Mouse (Mus musculus) intestine, embryonic 14.5 days (tissue): ENCODE results near the gene Abhd5. TPM values are rescaled to one million over a fixed set of nuclear protein-coding genes. Genes with fewer than 3 reads are reported as not detected.

ENCODE experiments used
- ATAC-seq: fragments of 200-750 bp; cut with Nextera tagmentation; replicated peaks from 2 replicates; pipeline ENCODE4 v1.8.0; 2017; ENCODE audit warnings: low read depth, moderate number of reproducible peaks, moderate TSS enrichment, moderate library complexity; ENCODE audit not compliant: low FRiP score, low TSS enrichment
- DNase-seq: peaks from one replicate; pipeline ENCODE4 v3.0.0-alpha.2; 2018; ENCODE audit warnings: low spot score
- H3K27ac ChIP-seq: fragments of 300-500 bp; sonication (generic); 2 replicates; pipeline ENCODE4 v1.5.1; 2014; ENCODE audit warnings: low read depth, mild to moderate bottlenecking, control low read depth
- H3K27me3 ChIP-seq: fragments of 300-500 bp; sonication (generic); replicated peaks from 2 replicates; pipeline ENCODE4 v1.6.1; 2014; ENCODE audit warnings: low read length, control low read depth; ENCODE audit not compliant: control insufficient read depth, insufficient read depth
- H3K36me3 ChIP-seq: fragments of 300-500 bp; sonication (generic); 2 replicates; pipeline ENCODE4 v1.6.1; 2014; ENCODE audit warnings: low read length, control low read depth; ENCODE audit not compliant: control insufficient read depth, insufficient read depth
- H3K4me1 ChIP-seq: fragments of 300-500 bp; sonication (generic); replicated peaks from 2 replicates; pipeline ENCODE4 v1.6.1; 2014; ENCODE audit warnings: low read length, control low read depth, mixed read lengths; ENCODE audit not compliant: control insufficient read depth, insufficient read depth
- H3K4me2 ChIP-seq: fragments of 300-500 bp; sonication (generic); 2 replicates; pipeline ENCODE4 v1.6.1; 2014; ENCODE audit warnings: low read length
- H3K4me3 ChIP-seq: fragments of 300-500 bp; sonication (generic); 2 replicates; pipeline ENCODE4 v1.5.1; 2014; ENCODE audit warnings: low read depth, low read length, control low read depth, mixed read lengths
- H3K9ac ChIP-seq: fragments of 300-500 bp; sonication (generic); 2 replicates; pipeline ENCODE4 v1.6.1; 2014; ENCODE audit warnings: mild to moderate bottlenecking, low read length
- H3K9me3 ChIP-seq: fragments of 300-500 bp; sonication (generic); 2 replicates; pipeline ENCODE4 v1.6.1; 2016; ENCODE audit warnings: low read length, control low read depth; ENCODE audit not compliant: control insufficient read depth
- WGBS: fragments of 180-500 bp; shearing (Covaris S2); extraction: QIAGEN DNeasy Blood & Tissue Kit; methylation state at CpG from one replicate; pipeline ENCODE4 v1.1.7; 2014; 5-methylcytosine and 5-hydroxymethylcytosine counted together
- polyA plus RNA-seq: library from polyadenylated mRNA; unstranded; fragments of >200 nt; fragmentation: Nextera tagmentation; extraction: Ambion mirVana; gene quantifications from 2 replicates; pipeline ENCODE4 v1.2.1, GENCODE M21; 2014

Gene Abhd5
- polyA plus RNA-seq, 1 experiment from 2014 or later = 20.7 TPM

DNA sequence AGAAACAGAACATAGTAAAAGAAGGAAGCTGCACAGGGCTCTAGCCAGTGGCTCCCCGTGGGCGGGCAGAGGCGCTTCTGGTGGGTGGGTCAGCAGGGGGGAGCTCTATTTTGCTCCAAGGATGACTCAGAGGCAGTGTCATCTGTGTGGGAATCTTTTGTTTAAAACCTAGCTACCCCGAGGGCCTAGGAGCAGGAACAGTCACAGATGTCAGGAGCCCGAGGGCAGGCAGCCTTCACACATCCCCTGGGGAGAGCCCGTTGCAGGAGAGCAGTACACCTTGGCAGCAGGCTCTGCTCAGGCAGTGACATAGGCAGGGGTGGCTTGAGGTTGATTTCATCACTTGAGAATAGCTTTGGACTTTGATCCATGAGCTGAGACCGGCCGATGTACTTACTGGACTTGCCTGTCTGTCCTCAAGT, 13.9 kb upstream of the Abhd5 start:
- Histone ChIP-seq H3K4me2 (no peak overlapping the region), H3K36me3 (no peaks in the 10 kb centered on the region), H3K27me3 (no peaks in the 10 kb centered on the region), H3K4me1 (no peaks in the 10 kb centered on the region), H3K9me3 (no peaks in the 10 kb centered on the region), H3K9ac (no peak overlapping the region), H3K27ac (no peak overlapping the region), H3K4me3 (no peak overlapping the region)
- DNase-seq (peak; percentile 52), ATAC-seq (no peak)
- WGBS = 24% methylated on average over 8 of the region's 8 CpGs

DNA sequence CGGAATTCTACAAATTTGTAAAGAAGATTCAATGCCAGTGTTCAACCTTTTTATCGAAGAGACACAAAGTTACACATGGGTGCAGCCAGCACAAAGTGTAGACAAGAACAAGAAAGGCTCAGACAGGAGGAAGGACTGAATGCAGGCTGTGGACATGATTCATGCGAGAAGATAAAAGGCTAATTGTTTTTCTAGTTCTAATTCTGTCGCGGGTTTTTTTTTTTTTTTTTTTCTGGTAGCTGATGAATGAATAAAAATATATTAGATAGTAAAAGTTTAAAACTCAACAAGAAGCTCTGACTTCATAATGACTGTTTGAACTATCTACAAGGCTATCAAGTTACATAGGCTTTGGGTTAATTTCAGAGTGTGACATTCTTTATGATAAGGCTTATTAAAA, 11.4 kb upstream of the Abhd5 start:
- Histone ChIP-seq H3K27me3 (no peaks in the 10 kb centered on the region), H3K36me3 (no peaks in the 10 kb centered on the region), H3K27ac (no peak overlapping the region), H3K9ac (no peak overlapping the region), H3K9me3 (no peaks in the 10 kb centered on the region), H3K4me2 (no peak overlapping the region), H3K4me3 (no peak overlapping the region), H3K4me1 (no peaks in the 10 kb centered on the region)
- 64% methylated on average over 5 of the region's 5 CpGs for WGBS
- peak; percentile 27 for DNase-seq
- no peak for ATAC-seq

DNA sequence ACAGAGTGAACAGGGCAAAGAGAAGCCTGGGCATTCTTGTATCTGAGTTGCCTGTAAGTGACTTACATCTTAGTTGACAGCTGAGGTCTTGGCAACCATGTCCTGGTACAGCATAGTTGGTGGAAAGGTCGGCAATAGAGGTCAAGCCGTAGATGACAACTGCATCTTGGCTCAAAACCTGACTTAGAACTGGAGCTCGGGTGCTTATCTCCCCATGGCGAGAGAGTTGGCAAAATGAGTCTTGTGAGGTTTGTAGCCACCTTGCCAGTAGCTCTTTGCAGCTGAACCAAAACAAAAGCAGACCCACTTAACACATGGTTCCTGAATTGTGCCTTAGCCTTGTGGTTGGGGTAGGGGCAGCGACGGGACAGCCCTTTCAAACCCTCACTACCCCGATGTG, 8.0 kb upstream of the Abhd5 start:
- Histone ChIP-seq H3K27me3 (no peaks in the 10 kb centered on the region), H3K27ac (no peak overlapping the region), H3K9ac (no peak overlapping the region), H3K36me3 (no peaks in the 10 kb centered on the region), H3K4me1 (no peaks in the 10 kb centered on the region), H3K4me3 (no peak overlapping the region), H3K9me3 (no peaks in the 10 kb centered on the region), H3K4me2 (no peak overlapping the region)
- whole genome bisulfite sequencing = 86% methylated on average over 7 of the region's 7 CpGs
- no peak for ATAC-seq
- peak; percentile 47 for DNase-seq

DNA sequence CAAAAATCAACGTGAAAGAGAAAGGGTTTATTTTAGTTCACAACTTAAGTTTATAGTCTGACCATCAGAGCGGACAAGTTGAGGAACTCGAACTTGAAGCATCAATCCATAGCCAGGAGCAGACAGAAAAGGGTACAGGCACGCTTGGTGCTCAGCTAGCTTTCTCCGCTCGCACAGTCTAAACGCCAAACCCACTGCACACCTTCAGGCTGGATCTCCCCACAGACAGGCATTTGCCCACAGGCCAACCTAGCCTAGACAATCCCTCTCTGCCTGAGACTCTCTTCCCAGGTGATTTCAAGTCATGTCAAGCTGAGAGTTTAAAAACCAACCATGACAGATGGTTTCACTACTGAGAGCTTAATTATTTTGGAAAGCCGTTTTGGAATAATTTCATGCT, 6.8 kb upstream of the Abhd5 start:
- no peak overlapping the region for H3K4me2 ChIP-seq
- no peak overlapping the region for H3K9ac ChIP-seq
- no peak for ATAC-seq
- H3K4me3 ChIP-seq = no peak overlapping the region
- WGBS = 86% methylated on average over 8 of the region's 8 CpGs
- no peaks in the 10 kb centered on the region for H3K4me1 ChIP-seq
- no peaks in the 10 kb centered on the region for H3K36me3 ChIP-seq
- peak; percentile 16 for DNase-seq
- no peaks in the 10 kb centered on the region for H3K27me3 ChIP-seq
- H3K9me3 ChIP-seq = no peaks in the 10 kb centered on the region
- H3K27ac ChIP-seq = no peak overlapping the region

DNA sequence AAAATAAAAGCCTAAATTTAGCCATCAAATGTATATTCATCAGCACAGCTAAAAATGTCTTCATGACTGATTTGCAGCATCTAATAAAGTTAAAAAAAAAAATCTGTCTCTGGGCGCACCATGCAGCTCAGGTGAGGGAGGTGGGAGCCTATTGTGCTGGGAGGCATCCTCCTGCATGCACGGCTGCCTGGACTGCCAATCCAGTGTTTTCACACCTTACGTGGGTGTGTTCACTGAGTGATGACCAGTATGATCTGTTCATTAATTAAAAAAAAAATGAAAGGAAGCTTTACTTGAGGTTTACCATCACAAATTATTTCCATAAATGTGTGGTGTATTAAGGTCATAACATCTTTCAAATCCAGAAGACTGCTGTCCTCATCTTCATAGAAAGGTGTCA, 6.1 kb upstream of the Abhd5 start:
- Histone ChIP-seq H3K27me3 (no peaks in the 10 kb centered on the region), H3K9me3 (no peaks in the 10 kb centered on the region), H3K9ac (no peak overlapping the region), H3K4me1 (no peaks in the 10 kb centered on the region), H3K4me3 (no peak overlapping the region), H3K27ac (no peak overlapping the region), H3K36me3 (no peaks in the 10 kb centered on the region), H3K4me2 (no peak overlapping the region)
- WGBS = 79% methylated on average over 3 of the region's 3 CpGs
- no peak for ATAC-seq
- peak; percentile 9 for DNase-seq

DNA sequence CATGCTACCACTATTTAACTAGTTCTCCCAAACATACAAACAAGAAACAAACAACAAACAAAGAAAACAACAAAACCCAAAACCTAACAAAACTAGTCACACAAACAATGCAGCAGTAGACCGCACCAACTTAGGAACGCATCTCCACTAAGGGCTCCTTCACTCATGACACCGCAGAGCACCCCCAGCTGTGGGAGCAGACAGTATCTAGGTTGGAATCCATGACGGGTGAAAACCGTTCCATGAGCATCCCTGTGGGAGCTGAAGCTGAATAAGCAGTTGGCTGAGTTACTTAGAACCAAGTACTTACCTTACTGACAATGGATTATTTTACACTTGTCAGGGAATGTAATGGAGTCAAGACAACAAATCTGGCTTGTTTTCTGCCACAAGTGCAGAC, 5.3 kb upstream of the Abhd5 start:
- Histone ChIP-seq H3K4me2 (no peak overlapping the region), H3K4me1 (no peaks in the 10 kb centered on the region), H3K9ac (no peak overlapping the region), H3K27me3 (no peaks in the 10 kb centered on the region), H3K27ac (no peak overlapping the region), H3K36me3 (no peaks in the 10 kb centered on the region), H3K9me3 (no peaks in the 10 kb centered on the region), H3K4me3 (no peak overlapping the region)
- WGBS = 82% methylated on average over 5 of the region's 5 CpGs
- ATAC-seq (no peak), DNase-seq (peak; percentile 20)

DNA sequence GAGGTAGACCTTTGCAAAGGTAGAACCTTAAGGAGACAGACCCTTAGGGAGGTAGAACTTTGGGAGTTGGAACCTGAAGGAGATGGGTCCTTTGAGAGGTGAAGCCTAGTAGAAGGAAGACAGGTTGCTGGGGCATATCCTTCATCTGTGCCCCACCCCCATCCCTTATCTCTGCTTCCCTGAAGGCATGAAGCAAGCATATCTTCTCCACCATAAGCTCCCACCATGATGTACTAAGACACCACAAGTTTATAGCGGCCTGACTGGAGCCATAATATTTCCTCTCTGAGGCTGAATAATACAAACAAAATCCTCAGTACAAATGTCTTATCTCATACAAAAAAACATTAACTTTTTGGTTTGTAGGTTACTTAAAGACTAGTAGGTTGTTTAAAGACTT, 3.5 kb upstream of the Abhd5 start:
- no peak for ATAC-seq
- Histone ChIP-seq H3K27me3 (no peaks in the 10 kb centered on the region), H3K36me3 (no peaks in the 10 kb centered on the region), H3K27ac (no peak overlapping the region), H3K4me2 (no peak overlapping the region), H3K4me3 (no peak overlapping the region), H3K9ac (no peak overlapping the region), H3K4me1 (no peaks in the 10 kb centered on the region), H3K9me3 (no peaks in the 10 kb centered on the region)
- peak; percentile 20 for DNase-seq
- WGBS = 81% methylated on average over 1 of the region's 1 CpGs

DNA sequence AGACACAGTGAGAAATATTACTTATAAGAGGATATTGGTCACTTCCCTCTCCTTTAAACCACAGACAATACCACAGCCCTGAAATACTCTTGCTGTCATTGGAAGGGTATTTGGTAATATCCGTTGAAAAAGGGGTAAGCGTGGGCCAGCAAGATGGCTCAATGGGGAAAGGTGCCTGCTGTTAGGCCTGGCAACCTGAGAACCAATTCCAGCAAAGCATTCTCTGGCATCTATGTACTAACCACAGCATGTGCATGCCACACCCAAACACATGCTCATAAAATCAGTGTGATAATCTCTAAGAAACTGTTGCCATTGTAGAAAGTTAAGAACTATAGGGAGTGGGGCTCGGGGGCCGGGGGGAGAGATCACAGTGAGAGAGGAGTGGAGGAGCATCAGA, 2.1 kb upstream of the Abhd5 start:
- Histone ChIP-seq H3K4me3 (no peak overlapping the region), H3K9me3 (no peaks in the 10 kb centered on the region), H3K4me2 (no peak overlapping the region), H3K9ac (no peak overlapping the region), H3K36me3 (no peaks in the 10 kb centered on the region), H3K4me1 (no peaks in the 10 kb centered on the region), H3K27ac (no peak overlapping the region), H3K27me3 (no peaks in the 10 kb centered on the region)
- ATAC-seq = no peak
- 85% methylated on average over 4 of the region's 4 CpGs for WGBS
- peak; percentile 16 for DNase-seq

DNA sequence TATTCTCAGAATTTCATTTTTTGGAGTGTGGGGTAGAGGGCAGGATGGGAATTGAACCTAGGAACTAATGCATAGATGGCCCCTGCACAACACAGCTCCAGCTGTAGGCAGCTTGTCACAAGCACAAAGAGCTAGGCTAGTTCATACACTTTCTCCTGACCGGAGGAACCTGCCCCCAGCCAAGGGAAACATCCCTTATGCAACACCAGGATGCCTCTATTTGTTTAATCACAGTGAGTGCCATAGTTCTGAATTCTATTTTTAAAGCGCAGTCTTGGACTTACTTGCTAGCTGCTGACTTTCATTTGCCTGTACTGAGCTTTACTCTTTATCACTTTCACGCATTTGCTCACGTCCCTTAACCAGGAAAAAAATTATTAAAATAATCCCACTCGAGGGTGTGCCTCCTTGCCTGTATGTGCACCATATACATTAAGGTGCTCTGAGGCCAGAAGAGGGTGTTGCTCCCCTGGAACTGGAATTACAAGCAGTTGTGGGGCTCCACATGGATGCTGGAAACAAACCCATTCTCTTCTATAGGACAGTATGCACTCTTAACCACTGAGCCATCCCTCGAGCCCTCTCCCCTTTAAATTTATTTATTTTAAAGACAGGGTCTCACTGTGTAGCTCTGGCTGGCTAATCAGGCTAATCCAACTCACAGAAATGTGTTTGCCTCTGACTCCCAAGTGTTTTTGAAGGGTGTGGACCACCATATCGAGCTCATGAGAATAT, 845 bp upstream of the Abhd5 start:
- ATAC-seq (no peak), DNase-seq (peak; percentile 46)
- H3K4me1 ChIP-seq = no peaks in the 10 kb centered on the region
- no peaks in the 10 kb centered on the region for H3K9me3 ChIP-seq
- H3K4me3 ChIP-seq = no peak overlapping the region
- no peaks in the 10 kb centered on the region for H3K36me3 ChIP-seq
- 66% methylated on average over 7 of the region's 7 CpGs for WGBS
- no peak overlapping the region for H3K9ac ChIP-seq
- no peaks in the 10 kb centered on the region for H3K27me3 ChIP-seq
- no peak overlapping the region; the same call in 1 of the 2 replicates for H3K4me2 ChIP-seq
- H3K27ac ChIP-seq = no peak overlapping the region
